Mouse (Mus musculus): ENCODE data around the gene Lrrc2. TPM values are rescaled to one million over a fixed set of nuclear protein-coding genes. Genes with fewer than 3 reads are reported as not detected.
A peak's percentile ranks its signal among the peaks of the same experiment; 100 is the strongest.

Gene Lrrc2
- total RNA-seq, 2 experiments from 2014 or later, result 0.35 TPM; not detected in 1

DNA sequence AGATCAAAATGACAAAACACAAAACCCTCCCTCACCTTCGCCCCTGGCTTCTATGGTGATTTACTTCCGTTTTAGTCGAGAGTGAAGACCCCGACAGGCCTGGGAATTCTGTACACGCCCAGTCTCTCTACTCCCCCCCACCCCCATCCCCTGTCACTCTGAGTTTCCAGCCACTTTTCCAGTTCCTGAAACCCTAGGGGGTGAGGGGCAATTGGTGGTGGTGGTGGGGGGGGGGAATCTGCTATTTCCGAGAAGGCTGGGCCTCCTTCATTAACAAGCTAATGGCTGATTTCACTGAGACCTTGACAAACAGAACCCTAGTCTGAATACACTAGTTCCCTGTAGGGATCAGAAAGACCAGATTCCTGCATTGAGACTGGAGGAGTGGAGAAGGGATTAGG, 4.1 kb upstream of the Lrrc2 start:
- no peak for ATAC-seq (replicated peaks; ENCODE audit: poor library complexity)

DNA sequence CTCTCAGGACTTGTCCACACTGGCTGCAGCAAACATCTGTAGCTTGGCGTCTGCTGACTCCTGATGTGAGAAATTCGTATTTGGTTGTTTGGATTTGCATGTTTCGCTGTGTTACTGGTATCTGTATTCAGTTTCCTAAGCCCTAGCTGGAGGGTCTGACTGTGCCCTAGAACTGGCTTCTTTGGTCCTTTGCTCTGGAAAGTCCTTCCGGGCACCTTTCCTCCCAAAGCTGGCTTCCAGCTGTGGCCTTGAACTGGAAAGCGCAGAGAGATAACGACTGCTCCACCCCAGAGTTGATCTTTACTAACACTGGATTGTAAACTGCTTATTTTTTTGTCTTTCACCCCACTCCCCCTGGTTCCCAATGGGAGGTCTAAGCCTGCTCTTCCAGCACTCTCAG, 3.4 kb upstream of the Lrrc2 start:
- ATAC-seq (replicated peaks; ENCODE audit: poor library complexity), result no peak

DNA sequence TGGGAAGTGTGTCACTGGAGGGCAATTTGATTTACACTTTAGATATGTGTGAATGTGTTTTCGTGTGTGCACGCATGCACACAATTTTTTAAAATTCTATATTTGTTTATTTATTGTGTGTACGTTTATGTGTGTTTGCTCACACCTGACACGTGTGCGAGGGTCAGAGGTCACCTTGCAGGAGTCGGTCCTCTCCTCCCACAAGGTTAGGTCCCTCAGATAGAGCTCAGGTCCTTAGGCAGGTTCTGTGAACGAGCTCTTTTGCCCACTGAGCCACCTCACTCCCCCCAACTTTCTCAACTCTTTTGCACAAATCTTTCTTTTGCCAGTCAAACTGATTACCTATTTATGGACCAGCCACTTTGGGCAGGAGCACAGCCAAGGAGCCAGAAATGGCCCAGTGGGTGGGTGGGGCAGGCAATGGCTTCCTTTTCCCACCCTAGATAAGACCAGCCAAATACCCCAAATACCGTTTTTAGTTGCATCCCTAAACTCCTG, 2.5 kb upstream of the Lrrc2 start:
- ATAC-seq (replicated peaks; ENCODE audit: poor library complexity), result no peak

DNA sequence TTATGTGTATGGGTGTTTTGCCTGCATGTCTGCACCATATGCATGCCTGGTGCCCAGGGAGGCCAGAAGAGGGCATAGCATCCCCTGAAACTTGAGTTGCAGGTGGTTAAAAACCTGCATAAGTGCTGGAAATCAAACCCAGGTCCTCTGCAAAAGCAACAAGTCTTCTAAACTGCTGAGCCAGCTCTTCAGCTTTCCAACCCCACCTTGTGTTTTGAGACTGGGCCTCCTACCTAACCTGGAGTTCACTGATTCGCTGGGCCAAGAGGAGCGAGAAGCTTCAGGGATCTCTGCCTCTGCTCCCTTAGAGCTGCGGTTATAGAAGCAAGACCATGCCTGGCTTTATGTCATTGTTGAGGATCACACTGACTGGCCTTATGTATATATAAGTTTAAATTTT, 1.2 kb upstream of the Lrrc2 start:
- no peak for ATAC-seq (replicated peaks; ENCODE audit: poor library complexity)

DNA sequence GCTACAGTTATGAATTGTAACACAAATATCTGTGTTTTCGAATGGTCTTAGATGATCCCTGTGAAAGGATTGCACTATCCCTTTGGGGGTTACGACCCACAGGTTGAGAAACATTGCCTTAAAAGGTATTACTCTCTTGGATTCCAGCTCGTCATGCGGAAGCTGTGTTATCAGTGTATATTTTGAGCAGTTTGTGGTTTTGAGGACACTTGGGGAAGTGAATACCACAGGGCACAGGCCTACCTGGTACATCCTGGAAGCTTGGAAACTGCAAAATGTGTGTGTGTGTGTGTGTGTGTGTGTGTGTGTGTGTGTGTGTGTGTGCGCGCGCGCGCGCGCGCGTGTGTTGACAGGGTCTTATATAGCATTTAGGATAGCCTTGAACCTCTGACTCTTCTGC, 521 bp downstream of the Lrrc2 start:
- ATAC-seq (replicated peaks; ENCODE audit: poor library complexity), result peak; percentile 63

DNA sequence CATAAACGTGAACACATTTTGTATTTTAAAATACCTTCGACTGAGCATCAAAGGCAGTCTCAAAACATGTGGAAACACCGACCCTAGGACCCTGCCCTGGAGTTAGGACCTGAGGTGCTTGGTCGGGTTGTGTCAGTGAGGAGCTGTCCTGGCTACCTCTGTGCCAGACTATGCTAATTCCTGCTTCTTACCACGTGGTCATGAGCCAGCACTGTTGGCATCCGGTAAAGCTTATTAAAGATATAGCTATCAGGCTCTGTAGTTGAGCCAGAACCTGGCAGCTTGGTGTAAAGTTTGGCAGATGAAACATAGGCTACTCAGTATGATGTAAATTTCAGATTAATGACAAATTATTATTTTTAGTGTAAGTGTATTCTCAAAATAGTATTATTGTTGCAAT, 1.1 kb downstream of the Lrrc2 start:
- ATAC-seq (replicated peaks; ENCODE audit: poor library complexity), result peak; percentile 58

DNA sequence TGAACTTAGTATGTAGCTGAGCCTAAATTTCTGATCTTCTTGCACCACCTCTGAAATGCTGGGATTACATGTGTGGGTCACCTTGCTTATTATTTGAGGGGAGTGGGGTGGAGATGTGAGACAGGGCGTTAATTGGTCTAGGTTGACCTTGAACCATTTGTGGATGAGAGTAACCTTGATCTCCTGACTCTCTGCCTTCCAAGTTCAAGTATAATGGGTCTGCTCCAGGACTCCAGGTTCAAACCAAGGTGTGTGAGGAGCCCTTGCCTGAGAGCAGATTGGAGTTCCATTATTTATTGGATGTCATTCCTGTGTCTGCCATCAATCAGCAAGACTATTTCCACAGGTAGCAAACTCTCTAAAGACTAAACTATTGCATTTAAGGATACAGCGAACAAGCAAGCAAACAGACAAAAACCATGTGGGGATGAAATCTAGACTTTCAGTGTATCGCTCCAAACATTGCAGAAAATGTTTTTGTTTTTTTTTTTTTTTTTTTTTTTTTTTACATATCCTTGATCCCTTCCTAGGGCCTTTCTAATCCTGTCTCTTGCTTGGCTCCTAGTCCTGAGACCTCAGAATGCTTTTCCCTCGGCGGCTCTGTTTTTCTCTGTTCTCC, 1.7 kb downstream of the Lrrc2 start:
- ATAC-seq (replicated peaks; ENCODE audit: poor library complexity), result no peak

DNA sequence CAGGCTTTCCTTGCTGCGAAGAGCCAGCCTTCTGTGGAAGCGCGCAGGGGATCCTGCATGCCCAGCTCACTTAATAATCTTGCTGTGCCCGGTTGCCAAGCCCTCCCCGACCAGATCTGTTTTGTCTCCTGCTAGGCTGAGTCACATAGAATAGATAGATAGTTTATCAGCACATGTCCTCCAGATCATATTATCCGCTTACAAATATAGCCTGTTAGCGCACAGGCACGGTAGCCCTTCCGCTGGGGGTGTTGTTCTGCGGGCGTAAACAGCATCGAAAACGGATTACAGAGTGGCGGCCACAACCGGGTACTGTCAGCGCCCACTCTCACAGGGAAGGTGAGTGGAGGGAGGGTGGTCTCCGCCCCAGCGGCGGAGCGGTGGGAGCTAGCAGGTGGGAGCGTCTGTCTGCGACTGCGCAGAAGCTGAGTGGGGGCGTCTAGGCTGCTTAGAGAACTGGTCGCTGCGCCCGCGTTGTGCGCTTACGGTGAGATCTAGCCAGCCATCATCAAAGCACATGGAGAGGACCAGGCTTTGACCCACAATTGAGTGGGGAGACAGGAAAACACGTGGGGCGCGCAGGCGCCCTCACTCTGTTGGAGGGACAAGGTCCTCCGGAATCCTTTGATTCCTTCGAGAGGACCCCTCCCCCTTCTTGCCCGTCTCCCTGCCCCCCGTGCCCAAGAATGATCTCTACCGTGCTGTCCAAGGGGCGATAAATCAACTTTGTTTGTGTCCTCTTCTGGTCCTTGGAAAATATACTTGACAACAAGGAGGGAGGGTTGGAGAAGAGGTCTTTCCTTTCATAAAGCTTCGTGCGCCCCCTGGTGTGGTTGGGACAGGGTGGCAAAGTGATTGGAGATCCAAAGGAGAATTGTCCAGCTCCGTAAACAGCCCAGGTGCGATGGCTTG, 2.5 kb downstream of the Lrrc2 start:
- ATAC-seq (replicated peaks; ENCODE audit: poor library complexity), result peak; percentile 50

DNA sequence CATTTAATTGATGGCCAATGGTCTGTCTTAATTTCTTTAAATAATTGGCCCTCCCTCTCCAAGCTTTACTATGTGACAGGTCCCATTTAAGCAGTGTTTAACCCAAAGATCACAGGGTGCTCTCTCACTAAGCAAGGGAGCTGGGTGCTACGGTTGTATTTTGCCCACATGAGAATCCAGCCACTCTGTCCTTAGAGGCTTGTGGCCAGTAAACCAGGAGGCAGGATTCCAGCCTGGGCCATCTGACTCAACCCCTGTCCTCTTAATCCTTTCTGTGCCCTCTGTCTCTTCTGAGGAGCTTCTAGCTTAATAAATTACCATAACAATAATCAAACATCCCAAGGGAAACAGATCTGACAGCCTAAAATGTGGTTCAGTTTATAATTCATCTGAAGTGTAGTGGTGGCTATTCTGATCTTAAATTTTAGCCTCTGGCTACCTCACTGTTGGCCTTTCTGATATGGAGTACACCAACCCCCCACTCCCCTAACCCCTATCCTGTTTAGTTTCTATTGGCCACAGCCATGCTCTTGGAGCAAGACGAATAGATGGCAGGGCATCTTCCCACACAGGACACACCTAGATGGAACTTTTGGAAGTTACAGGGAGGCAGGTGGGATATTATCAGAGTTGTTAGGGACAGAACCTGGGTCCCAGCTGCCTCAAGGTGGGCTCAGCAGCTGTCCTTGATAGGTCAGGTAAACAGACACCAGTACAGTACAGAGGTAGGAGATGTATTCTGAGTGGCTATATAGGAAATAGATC, 3.5 kb downstream of the Lrrc2 start:
- ATAC-seq (replicated peaks; ENCODE audit: poor library complexity), result no peak

DNA sequence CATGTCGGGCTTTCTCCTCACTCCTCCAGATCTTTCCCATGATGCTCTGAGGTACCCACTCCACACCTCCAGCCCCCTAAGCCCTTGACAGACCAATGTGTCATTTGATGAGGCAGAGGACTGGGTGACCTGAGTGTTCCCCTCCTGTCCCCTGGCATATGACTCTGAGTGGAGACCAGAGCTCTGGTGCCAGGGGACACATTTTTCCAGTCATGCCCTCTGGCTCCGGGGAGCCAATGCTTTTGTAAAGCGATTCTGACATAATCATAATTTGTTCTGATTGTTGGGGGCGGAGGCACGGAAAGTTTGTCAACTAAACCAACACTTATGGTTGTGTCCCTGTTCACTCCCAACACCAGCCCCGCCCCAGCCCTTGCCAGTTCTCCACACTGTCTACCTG, 4.6 kb downstream of the Lrrc2 start:
- no peak for ATAC-seq (replicated peaks; ENCODE audit: poor library complexity)

DNA sequence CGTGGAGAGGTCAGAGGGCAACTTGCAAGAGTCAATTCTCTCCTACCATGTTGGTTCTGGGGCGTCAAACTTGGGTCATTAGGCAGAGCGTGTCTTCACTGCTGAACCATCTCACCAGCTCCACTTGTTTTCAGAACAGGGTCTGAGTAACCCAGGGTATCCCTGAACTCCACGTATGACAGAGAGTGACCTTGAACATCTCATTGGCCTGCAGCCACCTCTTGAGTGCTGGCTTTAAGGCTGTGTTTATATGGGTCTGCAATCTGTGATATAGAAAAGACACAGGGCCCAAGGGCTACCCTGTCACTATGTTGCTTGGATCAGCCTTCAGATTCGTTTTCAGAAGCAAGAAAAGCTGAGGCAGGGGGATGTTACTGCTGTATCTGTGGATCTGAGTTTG, 8.3 kb downstream of the Lrrc2 start:
- no peak for ATAC-seq (replicated peaks; ENCODE audit: poor library complexity)

DNA sequence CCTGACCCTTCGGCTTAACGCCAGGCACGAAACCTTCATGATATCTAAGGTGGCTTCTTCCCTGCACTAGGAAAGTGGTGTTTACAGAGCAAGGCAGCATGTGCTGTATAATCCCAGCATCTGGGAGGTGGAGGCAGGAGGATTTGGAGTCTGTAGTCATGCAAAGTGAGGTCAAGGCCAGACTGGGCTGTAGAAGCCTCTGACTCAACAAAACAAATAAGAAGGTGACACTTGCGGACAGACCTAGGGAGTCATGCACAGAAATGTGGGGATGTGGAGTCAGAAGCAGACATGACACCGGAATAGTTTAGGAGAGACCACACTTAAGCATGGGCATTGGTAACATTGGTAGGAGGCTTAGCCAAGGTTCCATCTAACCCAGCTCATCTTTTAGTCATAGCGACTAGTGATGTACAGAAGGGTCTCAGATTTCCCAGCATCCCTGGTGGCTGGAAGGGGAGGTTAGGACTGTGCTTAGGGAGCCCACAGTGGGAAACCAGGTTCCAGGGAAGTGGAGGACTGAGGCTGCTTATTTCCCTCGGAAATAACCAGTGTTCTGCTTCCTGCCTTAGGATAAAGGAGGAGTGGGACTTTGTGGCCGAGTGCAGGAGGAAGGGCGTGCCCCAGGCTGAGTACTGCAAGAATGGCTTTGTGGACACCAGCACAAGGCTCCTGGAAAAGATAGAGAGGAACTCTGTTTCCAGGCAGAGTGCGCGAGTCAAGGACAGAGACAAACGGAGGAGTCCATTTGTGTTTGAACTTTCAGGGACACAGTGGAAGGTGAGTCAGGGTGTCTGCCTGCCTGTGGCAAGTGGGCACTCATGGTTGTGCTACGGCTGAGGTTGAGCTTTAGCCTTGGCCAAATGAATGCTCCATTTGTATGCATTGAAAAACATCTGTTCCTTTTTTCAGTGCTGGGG, 9.1 kb downstream of the Lrrc2 start:
- no peak for ATAC-seq (replicated peaks; ENCODE audit: poor library complexity)

DNA sequence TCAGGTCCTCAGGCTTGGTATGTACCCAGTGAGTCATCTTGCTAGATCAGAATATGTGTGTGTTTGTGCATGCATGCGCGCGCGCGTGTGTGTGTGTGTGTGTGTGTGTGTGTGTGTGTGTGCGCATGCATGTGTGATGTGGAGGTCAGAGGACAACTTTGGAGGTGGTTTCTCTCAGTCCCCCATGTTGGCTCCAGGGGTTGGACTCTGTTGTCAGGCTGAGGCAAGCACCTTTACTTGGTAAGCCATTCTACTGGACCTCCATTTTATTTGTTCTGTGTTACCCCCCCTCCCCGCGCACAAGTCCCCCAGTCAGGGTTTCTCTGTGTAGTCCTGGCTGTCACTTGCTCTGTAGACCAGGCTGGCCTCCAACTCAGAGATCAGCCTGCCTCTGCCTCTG, 10.0 kb downstream of the Lrrc2 start:
- ATAC-seq (replicated peaks; ENCODE audit: poor library complexity), result no peak

DNA sequence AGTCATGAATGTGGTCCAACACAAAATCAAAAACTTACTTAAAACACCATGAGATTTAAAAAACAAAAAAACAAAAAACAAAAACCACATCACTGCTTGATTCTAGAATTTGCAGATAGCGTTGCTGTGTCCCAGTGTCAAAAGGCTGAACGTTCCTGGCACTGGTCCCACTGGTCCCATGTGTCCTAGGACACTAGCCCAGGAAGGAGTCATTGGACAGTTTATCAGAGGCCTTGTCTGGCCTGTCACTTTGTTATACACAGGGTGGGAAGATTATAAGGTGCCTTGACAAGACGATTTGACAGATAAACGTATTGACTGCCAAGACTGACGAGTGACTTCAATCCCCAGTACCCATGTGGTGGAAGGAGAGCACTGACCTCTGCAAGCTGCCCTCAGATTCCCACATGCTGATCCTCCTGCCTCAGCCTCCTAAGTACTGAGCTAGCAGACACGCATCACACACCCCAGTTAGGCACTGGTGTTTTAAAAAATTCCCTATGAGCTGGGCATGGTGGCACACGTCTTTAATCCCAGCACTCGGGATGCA, 12.3 kb downstream of the Lrrc2 start:
- no peak for ATAC-seq (replicated peaks; ENCODE audit: poor library complexity)

DNA sequence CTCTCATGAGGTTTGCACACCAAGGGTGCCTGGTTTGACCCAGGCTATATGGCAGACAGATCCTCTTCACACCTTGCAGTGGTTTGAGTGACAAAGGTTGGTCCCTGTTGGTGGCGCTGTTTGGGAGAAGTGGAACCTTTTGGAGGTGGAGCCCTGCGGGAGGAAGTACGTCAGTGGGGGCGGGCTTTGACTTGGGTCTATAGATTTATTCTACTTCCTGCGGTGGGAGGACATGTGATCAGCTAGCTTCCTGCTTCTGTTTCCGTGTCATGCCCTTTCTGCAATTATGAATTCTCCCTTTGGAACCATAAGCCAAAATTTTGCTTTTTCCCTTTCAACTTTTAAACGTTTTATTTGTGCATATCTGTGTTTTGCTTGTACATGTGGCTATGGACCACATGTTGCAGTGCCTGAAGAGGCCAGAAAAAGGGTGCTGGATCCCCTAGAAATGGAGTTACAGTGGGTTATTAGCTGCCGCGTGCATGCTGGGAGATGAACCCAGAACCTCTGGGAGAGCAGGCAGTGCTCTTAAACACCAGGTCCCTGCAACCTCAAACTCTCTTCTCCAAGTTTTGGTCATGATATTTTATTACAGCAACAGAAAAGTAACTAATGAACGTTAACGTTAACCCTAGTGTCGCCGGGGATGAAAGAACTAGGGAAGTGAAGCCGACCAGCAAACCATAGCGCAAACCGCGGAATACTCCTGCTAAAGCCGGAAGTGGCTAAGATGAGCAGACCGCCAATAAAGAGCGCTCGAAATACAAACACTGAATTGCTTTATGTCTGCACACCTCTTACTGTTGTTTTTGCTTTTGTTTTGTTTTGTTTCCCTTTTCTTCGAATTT, 13.9 kb downstream of the Lrrc2 start:
- ATAC-seq (replicated peaks; ENCODE audit: poor library complexity), result peak; percentile 46

DNA sequence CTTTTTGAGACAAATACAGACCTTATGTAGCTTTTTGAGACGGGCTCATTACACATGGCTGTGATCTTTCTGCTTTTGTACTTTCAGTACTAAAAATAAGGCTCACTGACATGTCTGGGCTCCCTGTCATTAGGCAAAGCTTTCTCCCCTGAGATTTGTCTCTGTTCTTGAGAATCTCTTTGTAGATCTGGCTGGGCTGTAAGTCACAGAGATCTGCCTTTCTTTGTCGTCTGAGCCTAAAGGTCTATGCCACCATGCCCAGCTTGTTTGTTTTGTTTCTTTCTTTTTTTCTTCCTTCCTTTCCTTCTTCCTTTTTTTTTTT, 14.5 kb downstream of the Lrrc2 start:
- no peak for ATAC-seq (replicated peaks; ENCODE audit: poor library complexity)

DNA sequence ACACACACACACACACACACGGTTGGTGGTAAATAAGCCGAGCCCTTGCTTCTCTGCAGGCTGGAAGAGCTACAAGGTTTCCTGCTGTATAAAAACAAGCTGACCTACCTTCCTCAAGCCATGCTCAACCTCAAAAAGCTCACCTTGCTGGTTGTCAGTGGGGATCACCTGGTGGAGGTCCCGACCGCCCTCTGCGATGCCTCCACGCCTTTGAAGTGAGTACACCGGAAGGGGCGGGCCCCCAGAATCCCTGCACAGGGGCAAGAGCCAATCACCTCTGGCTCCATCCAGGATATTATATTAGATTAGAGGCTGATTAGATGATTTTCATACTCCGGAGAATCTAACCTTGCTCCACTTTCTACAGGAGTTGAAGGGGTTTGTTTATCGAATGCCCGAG, 28.1 kb downstream of the Lrrc2 start:
- ATAC-seq (replicated peaks; ENCODE audit: poor library complexity), result no peak

DNA sequence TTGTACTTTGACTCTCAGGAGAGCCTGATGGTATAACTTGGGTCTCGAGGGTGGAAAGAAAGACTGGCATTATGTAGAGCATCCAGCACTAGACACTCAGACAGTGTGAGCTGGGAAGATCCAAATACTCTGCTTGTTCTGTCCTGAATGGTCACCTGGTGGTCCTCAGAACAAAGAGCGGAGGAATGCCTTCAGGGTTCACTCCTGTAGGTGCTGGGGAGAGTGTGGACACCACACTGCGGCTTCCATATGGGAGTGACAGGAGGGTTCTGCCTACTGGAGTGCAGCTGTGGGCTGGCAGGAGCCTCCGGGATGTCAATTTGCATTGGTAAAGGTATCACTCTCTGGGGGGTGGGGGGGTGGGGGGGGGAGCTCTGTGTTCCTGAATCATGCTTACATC, 31.0 kb downstream of the Lrrc2 start:
- ATAC-seq (replicated peaks; ENCODE audit: poor library complexity), result no peak

DNA sequence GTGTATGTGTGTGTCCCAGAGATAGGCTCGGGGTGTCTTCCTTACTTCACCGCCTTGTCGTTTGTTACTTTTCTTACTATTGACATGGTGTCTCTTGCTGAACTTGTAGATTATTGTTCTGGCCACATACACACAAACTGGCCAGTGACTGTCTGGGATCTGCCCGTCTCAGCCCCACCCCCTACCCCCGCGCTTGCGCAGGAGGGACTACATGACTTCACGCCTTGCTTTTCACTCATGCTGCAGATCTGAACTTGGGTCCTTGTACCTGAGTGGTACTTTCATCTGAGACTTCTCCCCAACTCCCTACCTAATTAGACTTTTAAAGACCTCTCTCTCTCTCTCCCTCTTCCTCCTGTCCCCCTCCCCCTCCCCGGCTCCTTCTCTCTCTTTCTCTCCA, 32.8 kb downstream of the Lrrc2 start:
- no peak for ATAC-seq (replicated peaks; ENCODE audit: poor library complexity)

DNA sequence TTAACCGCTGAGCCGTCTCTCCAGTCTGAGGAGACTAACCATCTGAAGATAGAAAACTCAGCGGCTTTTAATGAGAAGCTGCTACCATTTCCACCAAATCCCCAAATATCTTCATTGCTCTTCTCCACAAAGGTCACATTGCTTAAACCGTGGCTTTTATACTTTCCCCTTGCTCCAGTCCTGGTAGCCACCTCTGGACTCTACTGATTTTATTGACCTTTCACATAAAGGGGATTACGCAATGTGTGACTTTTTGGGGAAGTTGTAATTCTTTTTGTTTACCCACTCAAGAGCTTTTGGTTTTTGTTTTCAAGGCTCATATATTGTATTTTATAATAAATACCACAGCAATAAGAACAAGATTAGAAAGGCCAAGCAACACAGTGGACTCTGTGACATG, 34.2 kb downstream of the Lrrc2 start:
- ATAC-seq (replicated peaks; ENCODE audit: poor library complexity), result no peak
